Mouse (Mus musculus) embryo, embryonic 11.5 days (tissue): ENCODE data around the gene Polrmt.
A peak's percentile ranks its signal among the peaks of the same experiment; 100 is the strongest.
"Not testable (repeated sequence)": the region's sequence is repeated elsewhere in the genome, so short reads cannot be mapped to it uniquely, and the experiment has no call there.

ENCODE experiments used
- DNase-seq: peaks from one replicate; pipeline ENCODE4 v3.0.0-alpha.2; 2012; ENCODE audit warnings: low read depth, low spot score

Polrmt gene

DNA sequence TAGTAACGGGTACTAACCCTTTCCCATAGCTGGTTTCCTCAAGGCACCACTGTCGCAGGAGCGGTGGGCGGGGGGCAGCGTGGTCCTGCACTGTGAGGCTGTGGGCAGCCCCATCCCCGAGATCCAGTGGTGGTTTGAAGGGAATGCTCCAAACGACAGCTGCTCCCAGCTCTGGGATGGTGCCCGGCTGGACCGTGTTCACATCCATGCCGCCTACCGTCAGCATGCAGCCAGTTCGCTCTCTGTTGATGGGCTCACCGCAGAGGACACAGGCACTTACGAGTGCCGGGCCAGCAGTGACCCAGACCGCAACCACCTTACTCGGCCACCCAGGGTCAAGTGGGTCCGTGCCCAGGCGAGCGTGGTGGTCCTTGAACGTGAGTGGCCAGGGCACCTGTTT is 37.7 kb downstream of the Polrmt start:
- no peak for DNase-seq

DNA sequence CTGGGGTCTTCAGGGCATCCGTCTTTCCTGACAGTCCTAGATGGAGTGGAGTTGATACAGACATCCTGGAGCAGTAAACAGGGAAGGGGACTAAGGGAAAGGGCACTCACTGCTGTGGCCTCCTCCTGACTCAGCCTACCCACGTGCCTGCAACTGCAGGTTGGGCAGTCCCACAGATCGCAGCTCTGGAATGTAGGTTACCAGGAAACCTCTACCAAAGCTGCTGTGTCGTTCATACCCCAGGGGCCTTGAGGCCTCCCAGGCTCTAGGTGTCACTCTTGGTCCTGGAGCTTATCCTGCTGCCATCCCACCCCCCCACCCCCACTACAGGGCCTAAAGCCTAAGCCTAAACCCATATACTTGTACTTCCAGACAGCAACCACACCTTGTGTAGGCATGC is 38.6 kb downstream of the Polrmt start:
- no peak for DNase-seq

GRCm38 (mm10) chr10:79707162-79707561 is 39.2 kb downstream of the Polrmt start:
- no peak for DNase-seq

DNA sequence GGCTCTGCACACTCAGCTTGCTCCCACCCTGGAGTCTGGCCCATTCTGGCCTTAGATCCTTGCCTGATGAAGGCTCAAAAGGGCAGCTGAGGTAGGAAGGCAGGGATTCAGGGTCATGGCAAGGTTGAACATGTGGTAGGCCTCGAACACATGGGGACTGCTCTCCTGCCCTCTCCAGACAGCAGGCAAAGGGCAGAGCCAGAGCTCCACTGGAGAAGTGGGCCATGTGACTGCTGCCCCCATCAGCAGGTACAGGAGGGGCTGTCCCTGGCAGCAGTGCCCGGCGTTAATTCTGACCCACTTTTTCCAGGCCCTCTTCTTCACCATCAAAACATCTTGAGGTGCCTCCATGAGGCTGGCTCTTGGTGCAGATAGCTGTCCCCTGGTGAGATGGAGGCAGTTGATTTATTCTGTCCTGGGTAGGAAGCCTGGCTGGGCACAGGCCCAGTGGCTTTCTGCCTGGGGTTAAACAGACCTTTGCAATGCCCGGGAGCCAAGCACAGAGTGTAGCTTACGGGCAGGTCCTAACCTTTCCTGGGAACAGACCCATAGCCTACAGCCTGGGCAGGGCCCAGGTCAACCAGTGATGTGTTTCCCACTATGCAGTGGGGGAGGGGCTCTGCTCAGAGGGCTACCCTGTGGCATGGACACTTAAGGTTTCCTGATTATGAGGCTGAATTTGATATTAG is 39.8 kb downstream of the Polrmt start:
- no peak for DNase-seq

GRCm38 (mm10) chr10:79705951-79706350 is 40.4 kb downstream of the Polrmt start:
- DNase-seq = no peak

GRCm38 (mm10) chr10:79704970-79705360 is 41.4 kb downstream of the Polrmt start:
- DNase-seq = no peak

DNA sequence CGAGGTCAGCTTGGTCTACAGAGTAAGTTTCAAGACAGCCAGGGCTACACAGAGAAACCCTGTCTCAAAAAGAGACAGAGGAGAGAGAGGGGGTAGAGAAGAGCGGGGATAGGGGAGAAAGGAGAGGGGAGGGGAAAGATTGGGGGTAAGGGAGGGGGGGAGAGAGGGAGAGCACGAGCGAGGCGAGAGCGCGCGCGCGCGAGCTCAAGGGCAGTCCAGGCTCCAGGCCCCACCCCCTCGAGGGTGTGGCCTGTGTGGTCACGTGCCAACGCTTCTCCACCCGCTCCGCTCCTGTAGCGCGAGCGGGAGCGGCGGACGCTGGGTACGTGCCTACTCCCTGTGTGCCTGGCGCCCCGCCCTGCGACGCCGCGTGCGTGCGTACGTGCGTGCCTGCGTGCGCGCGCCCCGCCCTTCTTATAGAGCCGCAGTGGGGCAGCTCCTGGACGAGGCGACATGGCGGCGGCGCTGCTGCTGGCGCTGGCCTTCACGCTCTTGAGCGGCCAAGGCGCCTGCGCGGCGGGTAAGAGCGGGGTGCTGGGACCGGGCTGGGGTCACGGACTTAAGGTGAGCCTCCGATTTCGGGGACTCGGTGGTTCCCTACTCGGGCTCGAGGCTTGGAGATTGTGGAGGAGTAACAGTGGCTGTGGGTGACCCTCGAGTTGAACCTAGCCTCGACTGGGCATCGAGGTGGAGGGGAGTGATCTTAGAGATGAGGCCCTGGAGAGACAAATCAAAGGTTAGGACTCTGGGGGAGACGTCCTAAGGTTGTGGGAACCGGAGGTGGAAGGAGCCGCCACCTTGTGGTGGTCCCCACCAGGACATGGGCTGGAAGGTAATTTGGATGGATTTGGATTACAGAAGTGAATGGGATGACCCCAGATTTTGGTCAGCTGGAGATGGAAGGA is 42.1 kb downstream of the Polrmt start, which contains the start of gene Bsg:
Gene Bsg, plus strand, starts transcription at position 427 of the 905 bp plus-strand sequence.
- peak; percentile 100 for DNase-seq

GRCm38 (mm10) chr10:79703541-79703940 is 42.8 kb downstream of the Polrmt start:
- no peak for DNase-seq

GRCm38 (mm10) chr10:79702970-79703369 is 43.4 kb downstream of the Polrmt start:
- not testable (repeated sequence) for DNase-seq

DNA sequence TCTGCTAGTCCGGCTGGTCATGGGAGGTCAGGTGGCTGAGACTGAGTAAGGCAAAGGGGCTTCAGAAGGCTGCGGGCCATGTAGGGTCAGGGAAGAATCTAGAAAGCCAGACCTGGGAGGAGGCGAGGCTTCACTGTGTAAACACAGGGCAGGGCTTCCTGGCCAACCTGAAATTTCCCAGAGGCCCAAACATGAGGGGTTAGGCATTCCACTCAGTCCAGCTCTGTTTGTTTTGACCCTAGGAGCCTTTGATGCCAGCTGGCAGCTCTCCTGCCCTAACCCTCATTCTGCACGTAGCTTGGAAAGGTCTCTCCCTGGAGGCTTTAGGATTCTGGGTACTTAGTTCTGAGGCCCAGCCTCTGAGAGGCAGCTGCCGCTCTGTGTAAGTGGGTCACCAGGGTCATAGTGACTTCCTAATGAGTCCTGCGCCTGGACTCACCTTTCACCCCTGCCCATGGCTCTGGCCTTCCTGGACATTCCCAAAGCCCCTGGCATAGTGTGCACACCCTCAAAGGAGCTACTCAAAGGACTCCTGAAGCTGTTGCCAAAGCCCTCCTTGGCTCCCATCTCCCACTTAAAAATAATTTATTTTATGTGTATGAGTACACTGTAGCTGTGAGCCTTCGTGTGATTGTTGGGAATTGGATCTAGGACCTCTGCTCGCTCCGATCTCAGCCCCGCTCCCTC is 44.8 kb downstream of the Polrmt start:
- DNase-seq = no peak

DNA sequence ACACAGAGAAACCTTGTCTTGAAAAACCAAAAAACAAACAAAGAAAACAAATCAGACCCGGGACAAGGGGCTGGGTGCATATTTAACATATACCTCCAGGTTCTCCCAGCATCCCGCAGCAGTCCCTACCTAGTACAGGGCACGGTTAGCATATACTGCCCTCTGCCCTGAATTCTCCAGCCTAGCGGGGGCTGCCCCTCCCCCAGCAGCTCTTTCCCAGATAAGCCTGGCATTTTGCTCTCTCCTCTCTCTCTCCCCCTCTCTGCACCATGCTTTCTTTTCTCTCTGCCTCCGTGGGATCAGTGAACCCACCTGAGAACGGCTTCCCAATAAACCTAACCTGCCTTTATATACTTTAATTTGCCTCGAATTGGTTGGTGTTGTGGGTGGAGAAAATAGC is 45.7 kb downstream of the Polrmt start:
- DNase-seq = no peak

DNA sequence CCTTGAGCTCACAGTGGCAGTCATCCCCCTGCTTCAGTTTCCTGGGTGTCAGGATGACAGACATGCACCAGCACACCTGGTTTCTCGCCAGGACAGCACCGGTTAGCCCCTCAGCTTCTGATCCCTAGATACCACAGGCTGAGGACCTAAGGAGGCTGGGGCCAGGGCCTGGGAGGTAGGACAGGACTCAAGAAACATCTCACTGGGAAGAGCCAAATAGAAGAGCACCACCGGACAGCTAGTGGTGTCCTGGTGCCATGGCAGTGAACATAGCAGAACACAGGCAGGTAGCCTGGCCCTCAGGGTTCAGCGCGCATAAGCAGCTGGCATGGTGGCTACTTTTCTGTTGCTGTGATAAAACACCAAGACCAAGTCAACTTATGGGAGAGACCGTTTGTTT is 47.9 kb downstream of the Polrmt start:
- no peak for DNase-seq

GRCm38 (mm10) chr10:79697916-79698315 is 48.5 kb downstream of the Polrmt start:
- no peak for DNase-seq

GRCm38 (mm10) chr10:79696129-79696651 is 50.2 kb downstream of the Polrmt start:
- DNase-seq = no peak

DNA sequence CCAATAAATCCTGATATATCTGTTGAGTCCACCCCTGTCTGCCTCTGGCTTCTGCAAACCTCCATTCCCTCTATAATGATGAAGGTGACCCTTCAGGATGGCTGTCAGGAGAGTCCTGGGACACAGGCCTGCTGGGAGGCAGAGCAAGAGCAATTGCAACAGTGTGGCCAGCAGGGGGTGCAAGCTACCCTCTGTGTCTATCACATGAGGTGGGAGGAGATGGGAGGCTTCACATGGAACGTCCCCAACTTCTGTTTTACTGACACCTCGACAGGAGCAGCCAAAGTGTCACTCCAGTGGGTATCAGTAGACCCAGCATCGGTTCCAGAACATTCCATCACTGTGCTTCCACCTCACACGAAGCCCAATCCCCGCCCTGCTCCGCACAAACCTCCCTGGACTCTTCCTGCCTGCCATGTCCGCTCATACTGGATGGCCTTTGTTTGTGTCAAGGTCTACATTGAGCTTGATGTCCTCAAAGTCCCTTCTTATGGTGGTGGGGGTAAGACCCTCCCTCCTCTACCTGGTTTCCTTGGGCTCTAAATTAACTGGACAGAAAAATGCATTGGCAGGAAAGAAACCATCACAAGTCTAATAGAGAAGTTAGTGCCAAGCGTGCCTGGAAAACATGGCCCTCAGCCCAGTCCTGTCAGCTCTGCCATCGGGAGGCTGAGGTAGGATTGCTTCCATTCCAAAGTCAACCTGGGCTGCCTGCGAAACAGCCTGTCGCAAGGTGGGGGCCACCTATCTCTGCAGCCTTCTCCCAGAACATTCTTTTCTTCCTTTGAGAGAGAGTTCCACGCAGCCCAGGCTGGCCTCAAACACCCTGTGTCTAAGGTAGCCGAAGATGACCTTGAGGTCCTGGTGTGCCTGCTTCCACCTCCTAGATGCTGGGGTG is 50.9 kb downstream of the Polrmt start:
- DNase-seq = no peak

- DNase-seq = no peak
Observed at GRCm38 (mm10) chr10:79694379-79694655, 52.1 kb downstream of the Polrmt start.

GRCm38 (mm10) chr10:79693580-79694378 is 52.6 kb downstream of the Polrmt start:
- no peak for DNase-seq

GRCm38 (mm10) chr10:79691986-79692548 is 54.3 kb downstream of the Polrmt start:
- no peak for DNase-seq

DNA sequence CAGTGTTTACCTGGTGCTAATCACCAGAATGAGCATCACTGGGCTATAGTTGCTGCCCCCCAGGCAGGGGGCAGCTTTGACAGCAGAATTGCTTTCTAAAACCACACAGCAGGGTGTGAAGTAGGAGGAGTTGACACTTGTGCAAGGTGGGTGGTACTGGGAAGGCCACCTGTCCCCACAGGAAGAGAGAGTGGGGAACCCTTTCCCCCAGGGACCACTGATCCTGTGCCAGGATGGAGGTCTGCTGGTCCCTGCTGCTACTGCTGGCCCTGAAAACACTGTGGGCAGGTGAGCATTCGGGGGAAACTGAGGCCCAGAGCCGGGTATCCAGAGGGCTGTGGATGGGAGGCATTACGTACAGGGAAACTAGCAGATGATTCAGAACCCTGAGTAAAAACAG is 57.2 kb downstream of the Polrmt start:
- DNase-seq = no peak

- no peak for DNase-seq
Observed at GRCm38 (mm10) chr10:79688720-79689119, 57.7 kb downstream of the Polrmt start, which contains the start of gene Gzmm. Gene Gzmm (plus strand): TSS chr10:79689020.
